Mouse (Mus musculus) B cell, adult 2 months (primary cell): Measurements from ENCODE around the gene Vipr1.

Experiments used
- DNase-seq, 2 experiments: peaks; one replicate each; pipeline ENCODE4 v3.0.0; 2022

The Vipr1 gene

GRCm38 (mm10) chr9:121679549-121679948, 37.0 kb downstream of the Vipr1 start:
- peak; percentile 75 for DNase-seq

- DNase-seq, result no peak
These were observed 38.7 kb downstream of the Vipr1 start for GRCm38 (mm10) chr9:121681191-121681590.

- DNase-seq, result peak; percentile 14 to 23
These were observed 39.6 kb downstream of the Vipr1 start for GRCm38 (mm10) chr9:121682037-121682680.

- no peak for DNase-seq
These were observed 42.2 kb downstream of the Vipr1 start for GRCm38 (mm10) chr9:121684702-121685101.

- DNase-seq, result no peak
These were observed 47.7 kb downstream of the Vipr1 start for GRCm38 (mm10) chr9:121690200-121690651.

- DNase-seq, result no peak
These were observed 48.2 kb downstream of the Vipr1 start for GRCm38 (mm10) chr9:121690734-121691133.

GRCm38 (mm10) chr9:121694736-121695135, 52.2 kb downstream of the Vipr1 start:
- no peak for DNase-seq

- no peak for DNase-seq
These were observed 54.1 kb downstream of the Vipr1 start for GRCm38 (mm10) chr9:121696626-121697025.

- peak; percentile 91 for DNase-seq
These were observed 54.9 kb downstream of the Vipr1 start for GRCm38 (mm10) chr9:121697150-121698049.

- no peak for DNase-seq
These were observed 61.7 kb downstream of the Vipr1 start for GRCm38 (mm10) chr9:121704261-121704645.

- peak; percentile 93 to 95 for DNase-seq
These were observed 62.4 kb downstream of the Vipr1 start, which contains the start of gene Sec22c for GRCm38 (mm10) chr9:121704646-121705625. TSS of gene Sec22c (minus strand) at chr9:121705490.

- no peak for DNase-seq
These were observed 63.6 kb downstream of the Vipr1 start for GRCm38 (mm10) chr9:121706029-121706675.

GRCm38 (mm10) chr9:121707801-121708200, 65.3 kb downstream of the Vipr1 start:
- no peak for DNase-seq

GRCm38 (mm10) chr9:121708506-121709486, 66.3 kb downstream of the Vipr1 start:
- no peak for DNase-seq

GRCm38 (mm10) chr9:121709898-121710583, 67.5 kb downstream of the Vipr1 start, which contains the start of gene Ss18l2:
TSS of gene Ss18l2 (plus strand) at chr9:121710329.
- DNase-seq, result peak; percentile 96 to 97

GRCm38 (mm10) chr9:121710584-121710975, 68.1 kb downstream of the Vipr1 start:
- no peak for DNase-seq

- DNase-seq, result no peak
These were observed 74.5 kb downstream of the Vipr1 start for GRCm38 (mm10) chr9:121717048-121717447.

GRCm38 (mm10) chr9:121718070-121718705, 75.7 kb downstream of the Vipr1 start:
- no peak for DNase-seq

- DNase-seq, result peak; percentile 95
These were observed 76.3 kb downstream of the Vipr1 start, which contains the start of gene Nktr for GRCm38 (mm10) chr9:121718792-121719318. TSS of gene Nktr (plus strand) at chr9:121719169.
